Mouse (Mus musculus) embryonic facial prominence, embryonic 14.5 days (tissue): ENCODE data around the gene Sim2. TPM values are rescaled to one million over a fixed set of nuclear protein-coding genes. Genes with fewer than 3 reads are reported as not detected.

Experiments
- ATAC-seq: fragments of 200-750 bp; cut with Nextera tagmentation; 2 replicates; pipeline ENCODE4 v1.8.0; 2017; ENCODE audit warnings: low read depth, moderate number of reproducible peaks, moderate TSS enrichment
- DNase-seq: peaks from one replicate; pipeline ENCODE4 v3.0.0-alpha.2; 2015; ENCODE audit warnings: low spot score
- H3K27ac ChIP-seq: fragments of 300-500 bp; sonication (generic); replicated peaks from 2 replicates; pipeline ENCODE4 v1.5.1; 2014; ENCODE audit warnings: low read depth, mild to moderate bottlenecking, low read length, moderate library complexity
- H3K27me3 ChIP-seq: fragments of 300-500 bp; sonication (generic); replicated peaks from 2 replicates; pipeline ENCODE4 v1.6.1; 2014; ENCODE audit warnings: low read length; ENCODE audit not compliant: control insufficient read depth, insufficient read depth
- H3K36me3 ChIP-seq: fragments of 300-500 bp; sonication (generic); 2 replicates; pipeline ENCODE4 v1.6.1; 2014; ENCODE audit warnings: low read length, mixed read lengths; ENCODE audit not compliant: control insufficient read depth, insufficient read depth
- H3K4me1 ChIP-seq: fragments of 300-500 bp; sonication (generic); 2 replicates; pipeline ENCODE4 v1.6.1; 2014; ENCODE audit warnings: antibody characterized with exemption, low read length; ENCODE audit not compliant: control insufficient read depth, insufficient read depth
- H3K4me2 ChIP-seq: fragments of 300-500 bp; sonication (generic); 2 replicates; pipeline ENCODE4 v1.6.1; 2014; ENCODE audit warnings: low read depth, mild to moderate bottlenecking, low read length, moderate library complexity, mixed read lengths
- H3K4me3 ChIP-seq: fragments of 300-500 bp; sonication (generic); 2 replicates; pipeline ENCODE4 v1.5.1; 2014; ENCODE audit warnings: low read depth, mild to moderate bottlenecking, low read length
- H3K9ac ChIP-seq: fragments of 300-500 bp; sonication (generic); 2 replicates; pipeline ENCODE4 v1.6.1; 2014; ENCODE audit warnings: low read depth, mild to moderate bottlenecking, low read length, moderate library complexity, mixed read lengths
- H3K9me3 ChIP-seq: fragments of 300-500 bp; sonication (generic); 2 replicates; pipeline ENCODE4 v1.6.1; 2016; ENCODE audit warnings: low read length; ENCODE audit not compliant: control insufficient read depth
- WGBS: fragments of 180-500 bp; shearing (Covaris S2); extraction: QIAGEN DNeasy Blood & Tissue Kit; methylation state at CpG from one replicate; pipeline ENCODE4 v1.1.7; 2014; 5-methylcytosine and 5-hydroxymethylcytosine counted together
- polyA plus RNA-seq: library from polyadenylated mRNA; unstranded; fragments of >200 nt; fragmentation: Nextera tagmentation; extraction: Ambion mirVana; gene quantifications from 2 replicates; pipeline ENCODE4 v1.2.1, GENCODE M21; 2014

Gene Sim2
- polyA plus RNA-seq, result 3.3 and 3.6 TPM in 2 replicates

DNA sequence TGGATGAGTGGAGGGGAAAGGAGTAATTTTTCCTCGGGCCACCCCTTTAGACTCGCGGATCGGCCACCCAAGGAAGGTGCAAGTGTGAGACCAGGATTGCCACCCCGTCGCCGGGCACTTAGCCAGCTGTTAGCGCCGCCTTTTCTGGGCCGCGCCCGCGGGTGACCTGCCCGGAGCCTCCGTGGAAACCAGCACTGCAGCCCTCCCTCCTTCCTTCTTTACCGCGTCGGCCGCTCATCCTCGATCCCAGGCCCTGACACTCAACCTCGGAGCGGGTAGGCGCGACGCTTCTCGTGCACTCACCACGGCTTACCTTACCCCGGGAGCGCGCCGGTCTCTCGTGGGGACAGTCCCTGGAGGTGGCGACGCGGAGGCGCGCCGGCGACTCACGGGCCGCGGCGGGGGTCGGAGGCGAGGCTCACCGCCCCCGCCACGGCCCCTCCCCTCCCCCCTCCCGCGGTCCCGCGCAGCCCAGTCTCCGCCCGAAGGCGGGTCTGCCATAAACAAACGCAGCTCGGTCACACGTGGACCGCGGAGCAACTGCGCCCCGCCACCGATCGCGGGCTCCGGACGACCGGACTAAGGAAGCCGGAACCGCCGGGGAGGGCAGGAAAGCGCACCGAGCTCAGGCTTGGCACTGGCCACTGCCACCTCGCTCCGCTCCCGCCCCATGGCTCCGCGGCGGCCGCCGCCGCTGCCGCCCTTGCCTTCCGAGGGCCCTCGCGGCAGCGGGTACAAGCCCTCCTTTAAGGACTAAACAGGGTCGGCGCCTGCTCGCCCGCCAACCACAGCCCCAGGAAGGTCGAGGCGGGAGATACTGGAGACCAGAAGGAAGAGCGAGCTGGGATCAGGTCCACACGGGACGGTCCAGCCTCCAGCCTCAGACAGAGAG lies at the start of gene Sim2:
Sim2 (plus strand) TSS at position 221 of the 892 bp plus-strand sequence.
- peak within 1 kb of the TSS; percentile 46 for H3K4me3 ChIP-seq
- H3K27me3 ChIP-seq, result peaks cover 99% of the 10 kb centered on the region
- peak within 1 kb of the TSS; percentile 61 for H3K9ac ChIP-seq
- H3K36me3 ChIP-seq, result no peaks in the 10 kb centered on the region
- DNase-seq, result no peak
- peaks cover 9% of the 10 kb centered on the region; the same call in 1 of the 2 replicates for H3K4me1 ChIP-seq
- ATAC-seq, result no peak
- WGBS, result 0% methylated on average over 42 of the region's 96 CpGs
- no peak within 1 kb of the TSS for H3K27ac ChIP-seq
- H3K4me2 ChIP-seq, result peak within 1 kb of the TSS; percentile 71
- H3K9me3 ChIP-seq, result no peaks in the 10 kb centered on the region

DNA sequence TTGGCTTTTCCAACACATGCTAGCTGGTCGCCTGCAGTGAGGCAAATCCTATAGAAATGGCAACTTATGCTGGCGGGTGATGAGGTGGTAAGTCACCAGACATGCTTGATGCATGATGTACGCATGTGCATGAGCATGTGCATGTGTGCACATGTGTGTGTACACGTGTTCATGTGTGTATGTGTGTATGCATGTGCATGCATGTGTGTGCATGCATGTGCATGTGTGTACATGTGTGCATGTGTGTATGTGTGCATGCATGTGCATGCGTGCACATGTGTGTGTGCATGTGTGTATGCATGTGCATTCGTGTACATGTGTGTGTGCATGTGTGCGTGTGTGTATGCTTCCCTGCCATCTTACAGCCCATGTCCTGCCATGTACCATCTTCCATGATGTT lies 47.5 kb upstream of the Sim2 start:
- ATAC-seq (no peak), DNase-seq (no peak)
- no peak overlapping the region for H3K9ac ChIP-seq
- no peak overlapping the region for H3K4me3 ChIP-seq
- WGBS, result 92% methylated on average over 7 of the region's 7 CpGs
- peaks cover 14% of the 10 kb centered on the region for H3K27me3 ChIP-seq
- H3K9me3 ChIP-seq, result no peaks in the 10 kb centered on the region
- H3K4me1 ChIP-seq, result peaks cover 16% of the 10 kb centered on the region; the same call in 1 of the 2 replicates
- H3K36me3 ChIP-seq, result no peaks in the 10 kb centered on the region
- no peak overlapping the region for H3K27ac ChIP-seq
- no peak overlapping the region for H3K4me2 ChIP-seq

DNA sequence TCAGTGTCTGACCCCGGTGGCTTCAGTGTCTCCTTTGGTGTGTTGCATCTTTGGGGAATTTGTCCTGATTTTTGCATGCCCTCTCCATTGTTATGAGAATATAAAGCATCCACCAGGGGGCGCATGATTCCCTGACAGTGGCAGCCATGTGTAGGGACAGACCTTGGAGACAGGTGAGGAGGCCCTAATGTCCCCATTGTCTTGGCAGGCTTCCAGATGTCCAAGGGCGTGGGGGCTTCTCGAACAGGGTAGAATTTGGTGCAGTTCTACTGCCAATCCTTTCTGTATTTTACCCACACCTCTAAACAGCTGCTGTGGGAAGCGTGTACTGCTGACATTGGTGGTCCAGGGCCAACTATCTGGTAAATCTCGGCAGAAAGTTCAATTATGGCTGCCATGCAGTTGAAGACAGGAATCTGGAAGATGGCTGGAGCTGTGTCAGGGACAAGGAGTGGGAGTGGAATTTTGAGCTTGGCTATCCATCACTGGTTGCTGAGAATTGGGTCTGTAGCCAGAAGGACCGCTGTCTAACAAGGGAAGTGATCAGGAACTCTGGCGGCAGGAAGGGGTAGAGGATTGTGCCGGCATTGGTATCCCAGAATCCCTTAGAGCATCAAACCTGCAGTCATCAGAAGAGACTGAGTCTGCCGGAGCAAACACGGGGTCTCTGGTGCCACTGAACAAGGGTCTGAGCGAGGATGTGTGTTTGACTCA lies 46.3 kb upstream of the Sim2 start:
- Histone ChIP-seq H3K36me3 (no peaks in the 10 kb centered on the region), H3K27ac (no peak overlapping the region), H3K4me3 (no peak overlapping the region), H3K27me3 (peaks cover 15% of the 10 kb centered on the region), H3K9me3 (no peaks in the 10 kb centered on the region), H3K9ac (no peak overlapping the region), H3K4me2 (no peak overlapping the region), H3K4me1 (peaks cover 16% of the 10 kb centered on the region; the same call in 1 of the 2 replicates)
- DNase-seq (peak; percentile 67), ATAC-seq (peak; percentile 47; the same call in 1 of the 2 replicates)
- WGBS, result 65% methylated on average over 12 of the region's 12 CpGs

DNA sequence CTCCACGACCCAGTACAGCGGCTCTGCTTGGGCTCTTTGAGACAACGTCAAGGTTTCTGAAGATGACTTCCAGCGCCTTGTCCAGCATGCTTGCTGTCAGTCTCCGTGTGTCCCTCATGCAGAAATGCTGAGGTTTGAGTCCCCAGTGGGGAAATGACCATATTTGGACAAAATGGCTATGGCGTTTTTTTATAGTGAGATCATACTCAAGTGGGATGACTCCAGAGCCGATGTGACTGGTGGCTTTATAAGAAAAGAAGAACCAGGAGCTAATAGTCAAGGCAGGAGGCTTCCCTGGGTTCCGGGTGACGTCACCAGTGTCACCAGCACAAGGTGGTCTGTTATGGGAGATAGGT lies 45.8 kb upstream of the Sim2 start:
- H3K9ac ChIP-seq, result no peak overlapping the region
- H3K4me3 ChIP-seq, result no peak overlapping the region
- H3K4me2 ChIP-seq, result no peak overlapping the region
- WGBS, result 84% methylated on average over 9 of the region's 9 CpGs
- H3K4me1 ChIP-seq, result peaks cover 16% of the 10 kb centered on the region; the same call in 1 of the 2 replicates
- ATAC-seq, result no peak
- no peaks in the 10 kb centered on the region for H3K36me3 ChIP-seq
- peaks cover 15% of the 10 kb centered on the region for H3K27me3 ChIP-seq
- no peak overlapping the region for H3K27ac ChIP-seq
- no peaks in the 10 kb centered on the region for H3K9me3 ChIP-seq
- no peak for DNase-seq

DNA sequence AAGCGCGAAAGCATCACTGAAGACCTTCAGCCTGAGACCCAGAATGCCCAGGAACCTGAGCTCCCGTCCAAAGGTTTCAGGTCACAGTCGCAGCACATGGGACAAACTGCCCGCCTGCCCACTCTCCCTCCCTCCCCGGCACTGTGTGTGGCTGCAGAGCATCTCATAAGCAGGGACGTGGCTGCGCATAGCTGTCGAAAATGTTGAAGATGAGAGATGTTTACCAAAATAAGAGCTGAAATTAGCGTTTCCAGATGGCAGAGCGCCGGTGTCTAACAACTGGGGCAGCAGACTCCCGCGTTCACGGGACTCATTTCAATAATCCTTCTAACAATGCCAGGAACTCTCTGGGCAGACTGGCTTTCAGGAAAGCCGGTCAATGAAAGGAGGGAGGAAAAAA lies 44.2 kb upstream of the Sim2 start:
- peak overlapping the region; percentile 44 for H3K4me2 ChIP-seq
- WGBS, result 14% methylated on average over 16 of the region's 16 CpGs
- H3K4me3 ChIP-seq, result peak overlapping the region; percentile 16
- H3K9me3 ChIP-seq, result no peaks in the 10 kb centered on the region
- DNase-seq (peak; percentile 30), ATAC-seq (no peak)
- no peak overlapping the region for H3K27ac ChIP-seq
- H3K4me1 ChIP-seq, result peaks cover 11% of the 10 kb centered on the region; the same call in 1 of the 2 replicates
- no peaks in the 10 kb centered on the region for H3K36me3 ChIP-seq
- no peak overlapping the region for H3K9ac ChIP-seq
- peaks cover 15% of the 10 kb centered on the region for H3K27me3 ChIP-seq

DNA sequence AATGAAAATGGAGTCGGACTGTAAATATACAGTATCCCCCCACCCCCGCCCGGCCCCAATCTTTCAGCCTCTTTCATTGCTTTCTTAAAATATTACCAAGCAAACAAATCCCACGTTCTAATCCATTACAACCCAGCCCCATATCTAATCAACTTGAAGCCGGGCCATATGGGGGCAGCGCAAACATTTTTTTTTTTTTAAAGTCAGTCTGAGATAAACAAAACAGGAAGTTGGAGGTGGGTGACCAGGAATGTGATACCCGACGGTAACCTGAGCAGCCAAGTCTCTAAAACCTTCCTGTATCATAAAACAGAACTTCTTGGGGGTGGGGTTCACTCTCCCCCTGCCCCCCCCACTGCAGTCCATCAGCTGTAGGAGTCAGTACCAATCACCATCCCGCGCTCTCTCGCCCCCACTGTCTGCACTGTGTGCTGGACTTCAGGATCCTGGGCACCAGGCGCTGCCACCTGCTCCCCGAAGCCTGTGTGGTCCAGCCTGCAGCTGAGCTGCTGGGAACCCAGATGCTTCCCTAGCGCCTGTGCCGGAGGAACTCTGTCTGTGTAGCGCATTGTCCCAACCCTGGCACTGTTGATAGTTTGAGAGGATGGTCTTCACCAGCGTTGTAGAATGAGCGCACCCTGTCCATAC lies 43.5 kb upstream of the Sim2 start:
- peaks cover 15% of the 10 kb centered on the region for H3K27me3 ChIP-seq
- H3K4me1 ChIP-seq, result peaks cover 11% of the 10 kb centered on the region; the same call in 1 of the 2 replicates
- no peaks in the 10 kb centered on the region for H3K9me3 ChIP-seq
- ATAC-seq (peak; percentile 62; the same call in 1 of the 2 replicates), DNase-seq (peak; percentile 36)
- WGBS, result 31% methylated on average over 18 of the region's 18 CpGs
- H3K4me3 ChIP-seq, result peak overlapping the region; percentile 16; the same call in 1 of the 2 replicates
- H3K4me2 ChIP-seq, result peak overlapping the region; percentile 44
- H3K27ac ChIP-seq, result no peak overlapping the region
- H3K9ac ChIP-seq, result no peak overlapping the region
- no peaks in the 10 kb centered on the region for H3K36me3 ChIP-seq

DNA sequence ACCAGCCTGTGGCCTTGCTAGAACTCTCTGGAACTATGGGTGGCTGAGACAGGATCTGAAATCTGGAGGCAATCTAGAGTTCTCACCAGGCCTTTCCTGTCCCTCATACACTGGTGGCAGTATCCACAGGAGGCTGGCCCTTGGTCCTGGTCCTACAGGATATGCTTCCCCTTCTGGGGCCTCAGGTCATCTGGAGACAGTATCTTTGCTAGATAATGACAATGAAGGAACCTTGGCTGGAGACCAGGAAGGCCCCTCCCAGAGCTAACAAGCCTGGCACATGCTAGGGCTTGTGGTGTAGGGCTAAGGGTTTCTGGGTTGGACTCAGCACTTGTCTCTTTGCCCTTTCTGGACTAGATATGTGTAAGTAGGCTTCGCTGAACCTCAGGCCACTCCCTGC lies 40.9 kb upstream of the Sim2 start:
- Histone ChIP-seq H3K9me3 (no peaks in the 10 kb centered on the region), H3K27ac (no peak overlapping the region), H3K4me3 (no peak overlapping the region), H3K4me2 (no peak overlapping the region), H3K9ac (no peak overlapping the region), H3K27me3 (peaks cover 15% of the 10 kb centered on the region), H3K4me1 (peaks cover 11% of the 10 kb centered on the region; the same call in 1 of the 2 replicates), H3K36me3 (no peaks in the 10 kb centered on the region)
- 82% methylated on average over 1 of the region's 1 CpGs for WGBS
- DNase-seq (no peak), ATAC-seq (no peak)

DNA sequence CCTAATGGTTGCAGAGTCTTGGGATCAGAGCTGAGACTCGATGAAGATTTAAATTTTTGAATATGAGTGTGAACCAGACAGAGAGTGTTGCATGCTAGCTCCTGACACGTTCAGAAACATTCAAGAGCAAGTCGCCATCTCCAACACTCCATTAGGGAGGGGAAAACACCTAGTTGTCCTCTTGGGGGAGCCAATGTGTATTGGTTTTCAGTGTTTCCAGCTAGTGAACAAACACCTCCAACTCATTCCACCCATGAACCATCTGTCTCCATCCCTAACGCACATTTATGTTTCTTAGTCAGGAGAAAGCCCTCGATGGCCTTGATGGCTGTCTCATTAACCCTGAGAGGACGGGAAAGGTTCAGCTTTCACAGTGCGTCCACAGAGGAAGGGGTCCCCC lies 39.7 kb upstream of the Sim2 start:
- no peaks in the 10 kb centered on the region for H3K36me3 ChIP-seq
- H3K9ac ChIP-seq, result no peak overlapping the region
- ATAC-seq, result no peak
- no peaks in the 10 kb centered on the region for H3K9me3 ChIP-seq
- H3K27me3 ChIP-seq, result peaks cover 14% of the 10 kb centered on the region
- H3K4me2 ChIP-seq, result no peak overlapping the region
- H3K4me1 ChIP-seq, result peaks cover 11% of the 10 kb centered on the region; the same call in 1 of the 2 replicates
- 22% methylated on average over 7 of the region's 7 CpGs for WGBS
- H3K27ac ChIP-seq, result no peak overlapping the region
- H3K4me3 ChIP-seq, result no peak overlapping the region
- no peak for DNase-seq
